Mouse (Mus musculus): Measurements from ENCODE around the gene Lrrc39.

- TF ChIP-seq CTCF (IDR thresholded peaks at IDR 0.05; ENCODE audit: low read depth) = no peak
- TF ChIP-seq EP300 (IDR thresholded peaks at IDR 0.05; ENCODE audit: low read depth) = no peak
Measured at GRCm38 (mm10) chr3:116614295-116614892, 51.6 kb downstream of the Lrrc39 start, which contains the start of gene Trmt13.
